Mouse (Mus musculus): ENCODE measurements at regions not wholly inside any gene's neighbourhood (a gene's known extent, or its start where the extent isn't known, plus 50 kb on each side); places are given as distances from the start of the nearest gene placed in this dataset.
A peak's percentile ranks its signal among the peaks of the same experiment; 100 is the strongest.
"Not testable (repeated sequence)": the region's sequence is repeated elsewhere in the genome, so short reads cannot be mapped to it uniquely, and the experiment has no call there.

DNA sequence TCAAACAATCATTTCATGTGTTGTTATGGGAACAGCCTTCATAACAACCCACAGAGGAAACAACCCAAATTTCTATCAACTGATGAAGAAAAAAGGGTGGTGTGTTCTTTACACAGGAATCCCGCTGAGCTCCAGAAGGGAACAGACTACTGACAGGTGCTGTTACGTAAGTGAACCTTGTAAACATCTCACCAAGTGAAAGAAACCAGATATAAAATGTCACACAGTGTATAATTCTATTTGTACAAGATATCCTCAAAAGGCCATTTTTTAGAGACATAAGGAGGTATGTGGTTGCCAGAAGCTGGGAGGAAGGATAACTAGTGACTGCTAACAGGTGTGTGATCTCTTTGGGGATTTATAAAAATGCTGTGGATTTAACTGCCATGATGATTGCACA is 119.9 kb downstream of the Plod2 start:
- no peak for DNase-seq (ENCODE audit: low read depth, low spot score)

DNA sequence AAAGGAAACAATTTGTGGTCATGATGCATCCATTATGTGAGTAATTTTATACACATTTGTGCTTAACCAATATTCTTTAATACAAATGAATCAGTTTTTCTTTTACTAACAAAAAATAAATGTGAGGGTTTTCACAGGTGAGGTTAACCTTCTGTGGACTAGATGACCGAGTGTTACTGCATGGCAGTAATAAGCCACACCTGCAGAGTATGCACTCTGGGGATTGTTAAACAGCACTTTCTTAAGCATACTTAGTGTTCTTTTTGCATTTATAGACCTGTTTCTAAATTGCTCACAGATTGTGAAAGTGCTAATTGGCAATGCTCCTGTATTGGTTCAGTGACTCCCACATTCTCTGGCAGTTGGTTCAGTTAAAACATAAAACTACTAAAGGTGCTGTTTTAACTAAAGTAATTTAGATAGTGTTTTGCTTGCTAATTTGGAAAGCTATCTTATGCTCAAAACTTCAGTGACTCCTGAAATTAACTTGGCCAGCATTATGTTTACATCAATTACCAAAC is 125.4 kb downstream of the Plod2 start:
- DNase-seq (ENCODE audit: low read depth, low spot score) = no peak

DNA sequence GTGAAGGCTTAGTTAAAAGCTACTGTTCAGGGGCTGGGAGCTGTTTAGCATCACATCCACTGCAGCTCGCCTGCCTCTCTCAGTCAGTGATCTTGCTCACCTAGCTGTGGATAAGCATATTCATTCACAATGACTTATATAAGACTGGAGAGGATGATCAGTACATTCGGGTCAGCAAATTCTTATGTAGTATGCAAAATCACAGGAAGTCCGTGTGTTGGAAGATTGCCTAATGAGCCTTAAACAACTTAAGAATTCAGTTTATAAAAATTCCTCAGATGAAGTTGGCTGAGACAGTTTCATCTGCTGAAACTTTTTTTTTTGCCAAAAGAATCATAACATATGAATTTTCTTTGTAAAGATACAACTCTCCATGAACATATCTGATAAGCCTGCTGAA is 129.9 kb downstream of the Plod2 start:
- no peak for DNase-seq (ENCODE audit: low read depth, low spot score)

DNA sequence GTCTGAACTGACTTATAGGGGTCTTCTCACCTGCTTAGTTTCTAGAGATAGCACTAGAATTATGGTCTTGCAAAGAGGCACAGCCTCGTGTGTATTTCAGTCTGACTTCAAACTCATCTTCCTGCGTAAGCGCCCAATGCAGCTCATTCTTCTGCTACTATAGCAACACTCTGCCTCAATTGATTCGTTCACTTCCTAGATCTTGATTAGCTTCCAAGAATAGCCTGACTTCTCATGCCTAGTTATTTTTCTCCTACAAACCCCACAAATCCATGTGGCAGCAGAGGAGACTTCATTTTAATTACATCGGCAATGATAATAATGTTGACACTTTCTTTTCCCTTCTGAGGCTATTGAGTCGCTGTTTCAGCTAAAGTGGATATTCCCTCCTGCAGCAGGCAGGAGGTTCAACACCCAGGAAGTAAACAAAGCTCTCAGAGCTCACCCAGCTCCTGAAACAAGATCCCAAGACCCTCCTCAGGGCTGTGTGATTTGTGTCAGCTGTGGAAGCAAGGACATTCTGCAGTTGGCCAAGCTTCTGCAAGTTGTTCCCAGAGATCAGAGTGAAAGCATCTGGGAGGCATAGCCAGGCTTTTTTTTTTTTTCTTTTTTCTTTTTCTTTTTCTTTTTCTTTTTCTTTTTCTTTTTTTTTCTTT is 152.5 kb downstream of the Plod2 start:
- DNase-seq (ENCODE audit: low read depth, low spot score) = no peak

DNA sequence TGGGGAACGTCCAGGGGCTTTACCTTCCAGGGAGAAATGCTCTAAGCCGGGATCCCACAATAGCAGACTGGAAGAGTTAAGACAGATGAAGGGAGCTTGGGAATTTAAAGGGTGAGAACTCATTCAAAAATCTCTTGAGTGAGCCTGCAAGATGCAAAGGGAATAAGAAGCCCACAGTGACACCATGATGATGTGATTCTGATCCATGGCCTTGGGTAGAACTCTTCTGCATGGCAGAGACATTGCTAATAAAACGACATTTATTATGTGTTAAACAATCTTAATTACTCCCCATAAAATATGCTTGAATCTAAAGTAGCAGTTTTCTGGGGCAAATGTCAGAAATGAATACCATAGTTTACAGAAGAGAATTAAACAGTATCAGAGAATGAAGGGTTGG is 155.9 kb downstream of the Plod2 start:
- DNase-seq (ENCODE audit: low read depth, low spot score) = no peak

DNA sequence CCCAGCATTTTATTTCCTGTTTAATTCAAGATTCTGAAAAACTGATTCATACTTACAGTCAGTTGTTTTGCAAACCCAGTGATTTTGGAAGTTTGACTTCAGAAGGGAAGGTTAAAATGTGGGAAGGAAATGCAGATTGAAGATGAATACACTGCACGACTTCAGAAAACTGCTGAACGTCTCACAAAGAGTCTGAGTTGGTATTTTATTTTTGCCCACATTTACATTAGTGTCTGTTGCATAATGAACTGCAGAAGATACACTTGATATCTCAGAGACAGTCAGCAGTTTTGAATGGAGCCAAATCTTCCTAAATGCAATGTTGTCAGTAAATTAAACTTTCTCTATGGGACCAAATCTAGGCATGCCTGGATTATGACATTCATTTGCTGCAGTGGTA is 162.7 kb downstream of the Plod2 start:
- DNase-seq (ENCODE audit: low read depth, low spot score) = no peak

DNA sequence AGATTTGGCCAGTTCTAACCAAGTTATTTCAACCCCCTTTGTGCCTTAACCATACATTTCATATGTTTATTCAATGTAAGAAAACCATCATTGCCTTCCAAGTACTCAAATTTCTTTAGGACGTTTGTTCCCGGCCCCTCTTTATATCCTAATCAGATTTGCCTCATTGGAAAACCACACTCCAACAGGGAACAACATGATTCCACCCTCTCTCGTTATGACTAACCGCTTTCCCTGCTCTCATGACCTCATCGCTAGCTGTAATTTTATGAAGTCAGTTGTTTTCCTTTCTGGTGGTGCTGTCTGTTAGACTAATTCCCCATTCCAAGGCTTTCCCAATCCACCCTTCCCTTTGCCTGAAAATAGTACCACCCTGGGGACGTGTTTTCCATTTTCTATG is 165.0 kb downstream of the Plod2 start:
- no peak for DNase-seq (ENCODE audit: low read depth, low spot score)

DNA sequence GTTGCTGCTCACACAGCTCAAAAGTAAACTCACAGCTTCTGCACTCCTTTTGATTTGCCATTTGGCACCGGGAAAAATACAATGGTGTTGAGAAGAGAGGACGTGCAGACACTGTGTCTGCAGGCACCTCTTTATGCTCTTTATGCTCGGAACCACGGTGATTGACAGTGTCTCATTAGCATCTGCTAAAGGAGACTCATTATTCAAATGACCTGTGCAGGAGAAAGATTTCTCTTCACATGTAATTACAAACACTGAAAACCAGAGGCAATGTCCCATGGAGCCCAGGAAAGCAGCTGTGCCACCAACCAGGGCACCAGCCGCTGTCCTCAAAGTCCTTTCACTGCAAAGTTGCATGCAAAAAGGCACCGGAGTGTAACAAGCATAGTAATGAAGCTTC is 175.2 kb downstream of the Plod2 start:
- no peak for DNase-seq (ENCODE audit: low read depth, low spot score)

DNA sequence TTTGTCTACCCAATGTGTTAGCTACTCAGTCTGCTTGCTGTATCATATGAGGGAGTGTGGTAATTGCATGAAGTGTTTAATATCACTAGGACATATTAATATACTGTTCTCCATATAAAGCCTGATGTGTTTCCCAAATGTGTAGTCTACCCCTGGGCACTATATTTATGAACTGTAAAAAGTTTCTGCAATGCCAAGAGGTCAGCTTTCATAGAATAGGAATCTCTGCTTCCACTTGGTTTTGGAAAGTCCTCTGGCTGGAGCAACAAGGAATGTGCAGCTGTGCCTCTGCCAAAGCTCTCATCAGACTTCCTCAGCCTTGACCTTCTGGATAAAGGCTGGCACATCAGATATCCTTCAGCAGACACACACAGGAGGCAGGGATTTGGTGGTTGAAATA is 176.3 kb downstream of the Plod2 start:
- no peak for DNase-seq (ENCODE audit: low read depth, low spot score)

DNA sequence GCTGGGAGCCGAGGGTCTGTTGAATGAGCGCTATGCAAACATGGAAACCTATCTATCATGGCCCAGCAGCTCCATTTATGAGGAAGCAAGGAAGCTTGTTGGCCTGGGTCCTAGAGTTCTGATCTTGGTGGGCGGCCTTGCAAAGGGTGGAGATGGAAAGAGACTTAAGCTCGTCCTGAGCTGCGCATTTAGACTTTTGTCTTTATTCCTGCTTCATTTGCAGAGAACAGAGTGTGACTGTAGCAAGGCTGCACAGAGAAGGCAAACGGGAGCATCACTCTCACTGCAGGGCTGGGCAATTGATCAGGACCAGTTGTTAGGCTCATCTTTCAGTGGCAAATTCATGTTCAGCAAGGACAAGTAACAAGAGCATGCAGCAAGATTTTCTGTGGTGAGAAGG is 177.2 kb downstream of the Plod2 start:
- DNase-seq (ENCODE audit: low read depth, low spot score) = no peak

DNA sequence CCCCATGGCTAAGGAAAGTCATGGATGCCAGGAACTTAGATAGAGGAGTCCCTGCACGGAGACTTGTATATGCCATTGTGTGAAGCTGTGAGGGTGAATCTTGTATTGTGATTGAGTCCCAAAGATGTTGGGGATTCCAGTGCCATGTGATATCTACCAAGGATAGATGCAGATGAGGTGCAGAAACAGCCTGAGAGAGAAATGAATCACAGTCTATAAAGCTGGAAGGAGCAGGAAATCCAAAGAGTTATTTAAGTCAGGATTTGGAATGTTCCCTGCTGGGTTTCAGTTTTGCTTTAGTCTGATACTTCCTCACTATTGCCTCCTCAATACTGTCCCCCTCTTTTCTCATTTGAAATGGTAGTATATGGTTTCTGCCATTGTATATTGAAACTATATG is 186.8 kb downstream of the Plod2 start:
- no peak for DNase-seq (ENCODE audit: low read depth, low spot score)

DNA sequence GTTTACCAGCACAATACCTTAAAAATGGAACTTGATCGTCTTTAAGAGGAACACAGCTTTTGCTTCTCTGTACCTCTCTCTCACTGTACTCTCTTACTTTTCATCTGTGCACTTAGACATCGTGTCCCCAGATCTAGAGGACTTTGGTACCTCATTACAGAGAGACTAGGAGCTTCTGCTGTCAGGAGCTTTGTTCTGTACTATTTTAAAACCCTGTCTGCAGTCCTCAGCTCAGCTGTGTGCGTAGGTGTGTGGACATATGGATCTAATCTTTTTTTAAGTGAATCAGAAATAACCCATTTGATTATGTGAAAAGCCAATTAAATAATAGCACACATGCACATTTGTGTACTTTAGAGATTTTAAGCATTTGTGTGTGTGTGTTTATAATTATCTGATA is 189.4 kb downstream of the Plod2 start:
- no peak for DNase-seq (ENCODE audit: low read depth, low spot score)

DNA sequence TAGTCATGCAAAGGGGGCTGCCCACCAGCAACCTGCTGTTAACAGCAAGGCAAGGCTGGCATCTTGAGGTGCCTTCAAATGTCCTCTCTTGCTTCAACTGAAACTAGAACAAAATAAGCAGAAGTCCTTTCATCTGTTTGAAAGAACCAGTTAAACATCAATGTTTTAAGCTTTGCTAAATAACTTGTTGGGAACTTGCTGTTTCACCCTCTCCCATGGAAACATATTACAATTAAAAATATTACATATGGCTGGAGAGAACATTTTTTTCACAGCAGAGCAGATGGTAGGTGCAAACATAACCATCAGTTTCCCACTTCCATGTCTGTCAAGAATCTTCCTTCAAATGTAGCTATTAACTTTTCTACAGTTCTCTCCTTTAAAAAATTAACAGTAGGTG is 225.5 kb downstream of the Plod2 start:
- DNase-seq (ENCODE audit: low read depth, low spot score) = no peak

DNA sequence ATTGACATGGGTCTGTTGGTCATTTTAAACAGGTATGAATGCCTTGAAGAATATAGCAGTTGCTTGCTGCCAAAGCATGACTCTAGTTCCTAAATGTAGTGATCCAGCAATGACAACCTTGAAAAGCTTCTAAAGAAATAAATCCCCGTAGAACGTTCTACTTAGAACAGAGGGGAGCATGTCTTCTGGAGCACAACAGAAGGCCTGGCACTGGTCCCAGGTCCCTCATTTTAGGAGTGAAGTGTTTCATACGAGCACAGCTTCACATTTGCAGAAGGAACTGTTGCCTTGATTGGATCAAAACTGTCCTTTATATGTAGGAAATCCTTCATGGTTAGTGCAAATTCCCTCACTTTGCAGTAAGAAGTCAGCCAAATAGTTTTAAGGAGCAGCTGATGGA is 226.4 kb downstream of the Plod2 start:
- DNase-seq (ENCODE audit: low read depth, low spot score) = no peak

DNA sequence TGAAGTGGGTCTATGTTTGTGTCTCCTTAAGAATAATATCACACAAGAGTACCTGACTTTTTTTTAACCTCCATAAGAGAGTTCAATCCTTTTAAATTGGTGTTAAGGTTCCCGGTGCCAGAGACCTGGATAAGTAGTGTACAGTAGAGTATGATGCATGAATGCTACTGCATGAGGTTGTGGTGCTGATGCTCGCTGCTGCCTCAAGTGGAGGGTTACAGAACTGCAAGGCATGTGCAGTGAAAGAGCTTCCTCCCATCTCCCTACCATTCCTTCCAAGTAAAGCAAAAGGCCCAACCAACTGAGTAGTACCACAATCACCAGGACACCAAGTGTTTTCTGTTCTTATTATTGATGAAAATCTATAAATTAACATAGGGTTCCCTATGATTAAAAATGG is 227.5 kb downstream of the Plod2 start:
- no peak for DNase-seq (ENCODE audit: low read depth, low spot score)

DNA sequence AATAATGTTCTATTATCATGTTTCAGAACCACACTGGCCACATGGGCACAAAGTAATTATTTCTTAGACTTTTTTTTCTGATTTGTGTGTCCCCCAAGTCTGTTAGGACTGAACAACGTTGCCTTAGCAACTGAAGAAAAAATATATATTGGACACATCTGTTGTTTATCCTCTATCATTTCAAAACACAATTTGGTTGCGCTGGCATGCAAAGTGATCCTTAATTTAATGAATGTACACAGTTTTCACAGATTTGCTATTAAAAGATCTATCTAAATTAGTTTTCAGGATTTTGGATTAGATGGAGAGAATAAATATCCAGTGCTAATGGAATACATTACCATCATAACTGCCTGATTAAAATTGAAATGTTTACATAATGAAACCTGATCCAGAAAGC is 229.0 kb downstream of the Plod2 start:
- no peak for DNase-seq (ENCODE audit: low read depth, low spot score)

DNA sequence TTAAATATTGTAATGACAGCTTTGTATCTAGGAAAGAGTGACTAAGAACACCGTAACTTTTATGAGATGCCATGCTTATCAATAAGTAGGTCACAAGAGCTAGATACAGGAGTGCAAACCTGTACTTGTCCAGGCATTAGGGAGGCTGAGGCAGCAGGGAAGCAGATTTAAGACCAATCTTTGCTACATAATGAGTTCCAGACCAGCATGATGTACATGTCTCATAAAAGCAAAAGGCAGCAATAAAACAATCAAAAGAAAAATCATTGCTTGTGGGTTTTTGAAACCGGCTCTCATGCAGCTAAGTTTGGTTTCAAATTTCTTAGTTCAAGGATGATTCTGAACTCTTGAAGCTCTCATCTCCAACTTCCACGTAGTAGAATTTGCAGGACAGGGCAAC is 229.7 kb downstream of the Plod2 start:
- DNase-seq (ENCODE audit: low read depth, low spot score) = peak; percentile 11

DNA sequence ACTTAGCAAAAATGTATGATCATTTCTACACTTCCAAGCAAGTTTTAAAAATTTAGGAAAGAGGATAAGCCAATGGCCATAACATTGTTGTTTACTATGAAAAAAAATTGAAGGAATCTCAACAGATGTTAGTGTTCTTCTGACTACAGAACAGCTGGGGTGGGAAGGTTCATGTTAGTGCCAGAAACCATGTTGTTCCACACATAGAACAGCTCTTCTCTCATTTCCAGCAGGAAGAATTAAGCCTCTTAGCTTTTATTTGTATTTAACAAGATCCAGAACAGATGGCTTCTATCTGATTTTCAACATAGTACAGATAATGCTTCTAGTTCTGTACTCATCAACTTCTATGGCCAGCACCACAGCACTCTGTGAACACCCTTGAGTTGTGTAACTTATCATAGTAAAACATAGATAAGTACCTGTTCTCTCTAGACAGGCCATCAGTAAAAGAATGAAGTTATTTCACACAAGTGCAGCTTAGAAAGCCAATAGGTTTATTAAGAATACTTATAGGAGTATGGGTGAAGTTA is 241.0 kb downstream of the Plod2 start:
- DNase-seq (ENCODE audit: low read depth, low spot score) = no peak

DNA sequence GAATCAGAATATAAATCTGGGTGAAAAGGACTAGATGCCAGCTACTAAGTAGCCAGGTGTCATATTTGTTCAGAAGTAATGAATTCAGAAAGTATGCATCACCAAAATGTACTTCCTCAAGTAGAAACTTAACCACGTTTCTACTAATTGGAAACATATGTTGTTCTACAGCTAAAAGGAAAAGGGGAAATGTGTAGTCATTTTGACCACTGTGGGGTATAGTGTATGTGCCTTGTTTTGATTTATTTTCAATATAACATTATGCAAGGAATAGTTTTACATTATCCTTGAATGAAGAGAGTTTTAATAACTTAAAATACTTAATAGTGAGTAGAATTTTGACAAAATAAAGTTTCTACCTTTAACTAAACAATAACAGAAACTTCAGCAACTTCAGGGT is 257.7 kb downstream of the Plod2 start:
- DNase-seq (ENCODE audit: low read depth, low spot score) = no peak

DNA sequence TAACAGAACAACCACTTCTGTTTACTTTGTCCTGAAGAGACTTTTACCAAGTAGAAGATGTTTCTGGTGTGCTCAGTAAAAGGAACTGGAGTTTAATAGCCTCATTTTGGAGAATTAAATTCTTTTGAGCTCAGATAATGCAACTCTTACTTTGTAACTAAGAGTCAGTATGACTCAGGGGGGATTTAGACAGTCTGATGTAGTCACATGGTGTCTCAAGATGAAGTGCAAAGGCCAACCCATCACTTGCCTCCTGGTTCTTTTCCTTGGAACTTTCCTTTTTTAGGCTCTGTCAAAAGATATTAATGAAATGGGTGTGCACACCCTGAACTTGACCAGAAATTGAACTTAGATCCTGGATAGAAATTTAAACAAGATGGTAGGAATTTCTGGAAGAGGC is 267.4 kb downstream of the Plod2 start:
- no peak for DNase-seq (ENCODE audit: low read depth, low spot score)

DNA sequence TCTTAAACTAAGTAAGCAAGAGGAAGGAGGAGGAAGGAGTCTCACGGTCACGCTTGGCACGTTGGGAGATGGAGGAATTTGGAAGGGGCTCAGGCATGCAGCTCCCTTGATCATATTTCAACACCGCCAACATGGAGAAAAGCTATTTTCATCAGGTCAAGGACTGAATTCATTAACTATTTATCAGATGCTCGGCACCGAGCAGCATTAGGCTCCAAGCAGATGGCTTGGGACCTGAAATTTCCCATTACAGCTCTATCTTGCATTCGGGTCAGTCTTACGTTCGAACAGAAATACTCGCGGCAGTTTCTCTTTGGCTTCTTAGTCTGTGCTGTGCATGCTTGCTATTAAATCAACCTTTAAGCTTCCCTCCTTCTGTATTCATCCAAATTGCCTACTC is 278.7 kb downstream of the Plod2 start:
- DNase-seq (ENCODE audit: low read depth, low spot score) = no peak

DNA sequence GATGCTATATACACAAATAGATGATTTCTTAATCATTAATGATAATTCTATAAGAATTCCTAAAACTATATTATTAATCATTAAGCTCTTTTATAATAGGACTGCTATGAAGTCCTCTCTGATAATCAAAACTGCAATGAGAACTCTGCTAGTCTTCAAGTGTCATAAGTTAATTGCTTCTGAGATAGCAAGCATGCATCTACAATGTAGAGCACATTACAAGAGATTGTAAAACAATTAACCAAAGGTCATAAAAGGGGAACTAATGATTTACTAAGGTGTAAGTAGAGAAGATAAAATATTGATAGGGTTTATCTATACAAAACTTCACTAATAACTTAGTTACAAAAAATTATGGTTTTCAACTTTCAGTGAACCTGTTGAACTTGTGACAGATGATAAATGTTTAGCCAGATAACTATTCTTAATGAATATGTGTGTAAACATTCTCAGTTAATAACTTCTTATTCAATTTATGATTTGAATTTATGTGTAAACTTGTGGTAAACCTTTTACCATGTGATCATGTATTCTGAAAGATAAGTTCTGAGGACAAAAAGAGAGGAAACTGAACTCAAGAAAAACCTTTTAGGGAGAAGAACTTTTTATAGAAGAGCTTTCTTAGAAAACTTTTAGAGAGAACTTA is 284.8 kb downstream of the Plod2 start:
- DNase-seq (ENCODE audit: low read depth, low spot score) = no peak

DNA sequence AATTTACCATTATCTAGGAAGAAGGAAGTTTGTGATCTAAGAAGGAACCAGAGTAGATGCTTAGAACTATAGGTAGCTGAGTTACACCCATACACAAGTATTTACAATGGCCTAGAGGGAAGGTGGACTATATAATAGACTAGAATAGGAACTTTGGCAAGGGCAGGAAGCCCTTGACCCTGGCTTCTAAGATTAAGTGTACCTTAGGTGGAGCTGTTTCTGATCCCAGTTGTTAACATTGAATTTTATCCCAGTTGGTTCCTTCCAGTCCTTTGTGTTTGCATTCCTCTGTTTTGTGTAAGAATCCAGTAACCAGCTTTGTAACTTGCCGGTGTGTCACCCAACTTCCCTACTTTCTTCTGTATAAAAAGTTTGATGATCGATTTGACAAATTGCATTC is 294.1 kb downstream of the Plod2 start:
- DNase-seq (ENCODE audit: low read depth, low spot score) = not testable (repeated sequence)
